Mouse (Mus musculus) T-helper 2 cell (primary cell): ENCODE measurements around the gene Tdrd7.

ENCODE experiments used
- in situ Hi-C: fragments of 300-600 bp; cut with MboI, MseI; formaldehyde crosslinking; loops from one replicate; pipeline ENCODE4 v1.15.1; 2025; ENCODE audit warnings: high pct_unique_total_duplicates

Tdrd7 gene

DNA sequence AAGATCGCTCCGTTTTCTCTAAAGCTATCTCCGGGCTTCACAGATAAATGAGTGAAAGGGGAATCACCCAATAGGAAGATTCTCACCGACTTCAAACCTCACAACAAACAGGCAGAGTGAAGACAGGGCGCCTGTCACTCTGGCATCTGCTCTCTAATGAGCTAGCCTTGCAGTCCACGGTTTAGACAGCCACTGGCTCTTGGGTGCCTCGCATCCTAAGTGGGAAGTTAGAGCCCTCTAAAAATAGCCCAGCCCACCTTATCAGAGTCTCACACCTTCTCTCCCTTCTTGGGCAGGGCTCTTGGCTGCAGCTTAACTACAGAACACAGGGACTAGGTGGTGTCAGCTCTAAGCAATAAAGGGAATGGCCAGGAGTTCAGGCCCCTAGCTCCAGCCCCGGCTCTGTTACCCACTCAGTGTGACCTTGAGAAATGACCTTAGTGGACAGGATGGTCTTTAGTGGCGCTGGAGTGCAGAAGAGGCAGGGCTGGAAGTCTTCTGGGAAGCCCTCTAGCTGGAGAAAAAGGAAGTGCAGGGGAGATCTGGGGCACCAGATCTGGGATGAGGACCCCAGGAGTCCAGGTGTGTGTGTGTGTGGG lies 75.6 kb downstream of the Tdrd7 start:
- in situ Hi-C loops = no loop called here

DNA sequence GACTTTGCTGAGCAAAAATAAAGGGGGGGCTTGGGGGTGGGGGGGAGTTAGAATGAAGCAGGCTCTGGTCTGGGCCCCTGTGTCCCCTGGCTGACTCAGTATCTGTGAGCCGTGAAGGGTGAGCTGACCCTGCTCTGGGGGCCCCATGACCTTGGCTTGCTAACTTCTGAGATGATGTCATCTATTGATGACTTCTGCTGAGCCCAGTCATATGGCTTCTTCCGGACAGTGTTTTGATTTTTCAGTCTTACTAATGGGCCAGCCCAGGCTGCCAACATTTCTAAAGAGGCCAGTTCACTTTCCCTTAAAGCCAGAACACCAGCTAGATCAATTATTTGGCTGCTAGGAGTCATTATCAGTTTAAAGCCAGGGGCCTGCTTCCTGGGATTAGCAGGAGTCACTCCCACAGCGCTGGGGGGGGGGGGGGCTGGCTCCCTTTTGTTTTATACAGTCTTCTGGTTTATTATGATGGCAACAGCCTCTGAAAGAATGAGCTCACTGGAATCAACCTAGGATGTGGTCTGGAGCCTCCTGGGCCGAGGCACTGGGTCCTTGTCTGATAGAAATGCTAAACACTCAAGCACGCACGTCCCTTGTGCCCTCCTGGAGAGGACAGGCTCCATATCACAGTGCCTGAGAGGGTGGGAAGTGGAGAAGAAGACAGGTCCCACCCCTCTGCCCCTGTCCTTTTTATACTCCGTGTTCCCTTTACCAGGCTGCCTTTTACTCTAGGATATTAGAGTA lies 76.8 kb downstream of the Tdrd7 start:
- in situ Hi-C loops = no loop called here

- in situ Hi-C loops = no loop called here
Observed at GRCm38 (mm10) chr4:46042505-46042850, 77.3 kb downstream of the Tdrd7 start.

- in situ Hi-C loops = no loop called here
Observed at GRCm38 (mm10) chr4:46043361-46043760, 78.2 kb downstream of the Tdrd7 start.

DNA sequence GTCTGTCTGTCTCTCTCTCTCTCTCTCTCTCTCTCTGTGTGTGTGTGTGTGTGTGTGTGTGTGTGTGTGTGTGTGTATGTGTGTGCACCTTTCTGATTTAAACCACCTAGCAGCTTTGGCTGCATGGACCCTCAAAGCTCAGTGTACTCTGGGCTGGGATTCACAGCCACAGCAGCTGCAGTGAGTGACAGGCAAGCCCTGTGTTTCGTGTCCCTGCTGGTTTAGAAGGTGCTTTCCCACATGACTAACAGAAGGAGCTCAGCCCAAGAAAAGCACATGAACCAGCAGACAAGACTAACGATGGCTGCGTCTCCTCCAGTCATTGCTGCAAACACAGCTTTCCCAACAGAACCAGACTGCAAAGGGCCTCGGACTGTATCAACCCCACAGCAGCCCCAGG lies 82.8 kb downstream of the Tdrd7 start:
- in situ Hi-C loops = no loop called here

DNA sequence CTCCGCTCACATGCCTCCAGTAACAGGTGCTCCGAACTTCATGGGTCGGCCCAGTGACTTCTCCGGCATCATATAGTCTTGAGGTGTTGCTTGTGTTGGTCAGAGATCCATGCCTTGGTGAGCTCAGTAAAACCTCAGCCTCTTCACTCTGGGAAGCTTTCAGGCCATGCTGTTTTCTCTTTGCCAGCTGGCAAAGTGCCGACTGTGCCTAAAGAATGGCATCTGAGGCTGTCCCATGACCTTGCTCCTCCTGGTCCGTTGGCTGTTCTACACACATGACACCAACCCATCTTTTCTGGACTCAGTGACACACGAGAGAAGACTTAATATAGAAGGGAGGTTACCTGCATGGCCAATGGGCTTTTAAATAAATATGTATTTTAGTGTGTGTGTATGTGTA lies 83.3 kb downstream of the Tdrd7 start:
- in situ Hi-C loops = no loop called here

DNA sequence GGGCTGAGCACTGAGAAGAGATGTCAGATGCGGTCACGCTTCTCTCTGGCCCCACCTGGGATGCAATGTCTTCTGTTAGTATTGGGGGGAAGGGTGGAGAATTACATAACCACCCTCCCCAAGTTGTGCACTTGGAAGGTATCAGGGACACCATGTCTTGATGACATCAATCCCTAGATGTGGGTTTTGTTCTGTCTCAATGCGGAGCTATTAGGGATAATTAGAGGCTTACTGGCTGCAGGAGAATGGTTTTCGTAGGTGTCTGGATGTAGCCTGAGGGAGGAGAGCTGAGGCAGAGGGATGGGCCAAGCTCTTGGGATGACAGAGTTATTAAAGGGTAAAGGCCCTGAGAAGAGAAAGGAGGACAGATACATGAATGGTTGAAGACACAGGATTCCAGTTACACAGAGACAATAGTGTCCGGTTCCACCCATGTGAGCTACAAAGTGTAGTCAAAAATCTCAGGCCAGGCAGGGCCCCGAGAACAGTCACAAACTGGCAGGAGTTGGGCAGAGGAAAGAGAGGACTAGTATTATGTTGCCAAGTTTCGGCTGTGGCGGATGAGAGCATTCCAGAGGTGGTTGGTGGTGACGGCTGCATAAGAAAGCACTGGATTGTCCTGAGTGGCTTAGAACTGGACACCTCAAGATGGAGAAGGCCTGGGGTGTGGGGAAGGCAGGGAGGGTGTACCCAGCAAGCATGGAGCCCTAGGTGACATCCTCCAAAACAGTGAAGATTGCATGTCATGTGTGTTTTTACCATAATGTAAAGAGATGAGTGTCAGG lies 88.4 kb downstream of the Tdrd7 start:
- in situ Hi-C loops = no loop called here

GRCm38 (mm10) chr4:46056163-46056562 lies 91.0 kb downstream of the Tdrd7 start:
- in situ Hi-C loops = no loop called here

GRCm38 (mm10) chr4:46061259-46061962 lies 96.3 kb downstream of the Tdrd7 start:
- in situ Hi-C loops = no loop called here

GRCm38 (mm10) chr4:46063841-46064240 lies 98.7 kb downstream of the Tdrd7 start:
- in situ Hi-C loops = no loop called here

DNA sequence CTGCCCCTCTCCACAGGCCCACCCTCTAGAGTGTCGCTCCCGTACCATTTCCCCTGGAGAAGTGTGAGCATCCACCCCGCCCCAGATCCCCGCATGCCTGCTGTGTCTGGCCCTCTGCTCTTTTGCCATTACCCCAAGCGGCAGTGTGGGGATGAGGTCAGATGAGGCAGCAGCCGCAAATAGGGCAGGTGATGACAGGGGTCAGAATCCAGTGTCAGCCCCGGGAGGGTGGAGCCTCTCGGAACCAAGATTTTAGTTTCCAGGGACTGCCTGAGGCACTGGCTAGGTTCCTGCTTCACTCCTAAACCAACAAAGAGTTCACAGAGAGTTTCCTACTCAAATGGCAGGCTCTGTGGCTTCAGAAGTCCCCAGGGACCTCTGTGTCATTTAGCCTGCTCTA lies 99.1 kb downstream of the Tdrd7 start:
- in situ Hi-C loops = no loop called here

GRCm38 (mm10) chr4:46064961-46065360 lies 99.8 kb downstream of the Tdrd7 start:
- in situ Hi-C loops = no loop called here

DNA sequence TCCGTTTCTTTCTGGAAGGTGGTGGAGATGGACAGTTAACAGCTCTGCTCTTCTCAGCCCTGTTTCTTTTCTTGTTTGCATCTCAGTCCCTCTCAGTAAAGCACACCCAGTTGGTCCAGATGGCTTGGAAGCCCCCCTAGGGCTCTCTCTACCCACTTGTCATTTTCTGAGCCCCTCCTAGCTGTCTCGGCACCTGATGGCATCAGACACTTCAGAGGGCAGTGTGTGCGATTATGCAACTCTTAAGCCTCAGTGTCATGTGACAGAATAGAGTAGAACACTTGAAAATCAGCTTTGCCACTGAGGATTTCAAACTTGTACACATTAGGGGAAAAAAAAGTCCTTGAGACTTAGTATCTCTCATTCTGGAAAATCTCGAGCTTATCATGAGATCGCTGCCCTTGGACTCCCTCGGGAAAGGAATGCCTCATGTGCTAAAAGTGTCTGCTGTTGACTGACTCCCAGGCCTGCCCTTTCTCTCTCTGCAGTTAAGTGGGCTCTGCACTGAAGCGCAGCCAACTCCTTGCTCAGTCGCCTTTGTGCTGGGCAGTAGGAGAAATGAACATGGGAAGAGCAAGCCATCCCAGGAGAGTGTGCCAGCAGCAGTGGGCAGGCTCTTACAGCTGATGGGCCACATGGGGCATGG lies 100.7 kb downstream of the Tdrd7 start:
- in situ Hi-C loops = no loop called here

DNA sequence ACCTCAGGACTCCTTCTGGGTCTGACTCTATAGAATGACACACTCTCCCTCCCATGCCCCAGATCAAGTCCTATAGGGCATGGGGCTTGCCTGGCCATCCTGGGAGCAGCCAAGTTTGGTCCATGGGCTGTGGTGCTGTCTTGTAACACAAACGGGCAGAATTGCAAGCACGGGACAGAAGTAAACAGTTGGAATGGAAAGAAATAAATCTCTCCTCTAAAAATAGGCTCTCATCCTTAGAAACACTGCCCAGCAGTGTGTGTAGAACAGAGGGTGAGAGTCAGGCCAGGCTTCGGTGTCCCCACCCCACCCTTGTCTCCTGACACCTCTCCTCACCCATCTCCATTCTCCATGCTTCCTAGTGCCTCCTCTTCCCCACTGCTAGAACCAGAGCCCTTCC lies 102.9 kb downstream of the Tdrd7 start:
- in situ Hi-C loops = no loop called here

DNA sequence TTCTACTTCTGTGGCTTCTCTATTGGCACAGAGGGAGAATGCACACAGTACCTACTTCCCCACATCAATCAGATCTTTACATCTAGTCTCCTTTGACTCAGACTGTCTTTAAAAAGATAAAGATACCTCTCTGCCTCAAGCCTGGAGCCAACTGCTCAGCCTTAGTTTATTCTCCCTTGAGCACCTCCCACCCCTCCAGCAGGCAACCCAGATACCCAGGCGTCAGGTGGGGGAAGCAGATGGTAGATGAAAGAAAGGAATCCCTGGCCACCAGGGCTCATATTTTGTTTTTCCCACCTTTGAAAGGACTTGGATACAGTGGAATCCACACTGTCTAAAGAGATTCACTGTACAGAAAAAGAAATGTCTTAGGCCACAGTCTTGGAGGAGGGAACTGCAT lies 103.4 kb downstream of the Tdrd7 start:
- in situ Hi-C loops = no loop called here

DNA sequence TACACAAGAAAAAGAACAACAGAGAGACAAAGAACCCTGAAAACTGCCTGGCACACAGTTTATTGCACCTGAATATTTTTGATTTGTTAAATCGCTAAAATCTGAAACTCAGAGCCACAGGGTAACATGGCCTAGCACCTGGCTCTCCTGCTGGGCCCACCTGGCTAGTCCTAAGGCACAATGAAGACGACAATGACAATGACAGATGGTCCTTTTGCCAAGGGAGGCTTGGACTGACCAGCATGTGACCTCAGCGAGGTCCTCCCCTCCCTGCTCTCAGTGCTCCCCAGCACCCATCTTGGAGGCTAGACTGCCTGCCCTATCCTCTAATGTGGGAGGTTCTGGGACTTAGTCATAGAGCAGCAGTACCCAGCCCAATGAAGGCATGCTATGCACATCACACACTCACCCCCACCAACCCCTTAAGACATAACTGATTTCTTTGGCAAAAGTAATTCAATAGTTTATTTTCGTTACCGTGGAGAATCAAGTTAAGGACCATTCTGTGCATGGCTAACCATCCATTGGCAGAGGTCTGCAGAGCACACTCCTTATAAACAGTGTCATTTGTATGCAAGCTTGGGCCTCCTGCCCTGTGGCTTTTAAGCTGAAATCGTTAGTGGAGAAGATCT lies 104.8 kb downstream of the Tdrd7 start:
- in situ Hi-C loops = no loop called here

GRCm38 (mm10) chr4:46072631-46073030 lies 107.5 kb downstream of the Tdrd7 start:
- in situ Hi-C loops = no loop called here

GRCm38 (mm10) chr4:46073736-46074135 lies 108.6 kb downstream of the Tdrd7 start:
- in situ Hi-C loops = no loop called here

GRCm38 (mm10) chr4:46075664-46076063 lies 110.5 kb downstream of the Tdrd7 start:
- in situ Hi-C loops = no loop called here

GRCm38 (mm10) chr4:46076892-46077291 lies 111.8 kb downstream of the Tdrd7 start:
- in situ Hi-C loops = no loop called here

DNA sequence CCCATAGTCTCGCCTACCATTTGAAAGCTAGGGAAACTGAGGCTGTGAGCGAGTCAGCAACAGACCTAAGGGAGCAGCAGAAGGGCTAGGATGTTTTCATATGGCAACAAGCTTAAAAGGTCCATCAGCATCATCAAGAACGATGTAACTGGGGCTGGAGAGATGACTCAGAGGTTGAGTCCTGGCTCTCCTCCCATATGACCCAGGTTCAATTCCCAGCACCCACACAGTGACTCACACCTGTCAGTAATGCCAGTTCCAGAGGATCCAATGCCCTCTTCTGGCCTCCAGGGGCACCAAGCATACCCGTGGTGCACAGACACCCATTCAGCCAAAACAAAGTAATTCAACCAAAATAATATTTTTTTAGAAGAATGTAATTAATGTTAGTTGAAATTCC lies 115.1 kb downstream of the Tdrd7 start:
- in situ Hi-C loops = no loop called here
